Mouse (Mus musculus) heart, adult 2 months (tissue): ENCODE data around the gene Wdr20. TPM values are rescaled to one million over a fixed set of nuclear protein-coding genes. Genes with fewer than 3 reads are reported as not detected.
"Not testable (repeated sequence)": the region's sequence is repeated elsewhere in the genome, so short reads cannot be mapped to it uniquely, and the experiment has no call there.

Experiments
- DNase-seq, 2 experiments: peaks; one replicate each; pipeline ENCODE4 v3.0.0; 2021
- H3K27ac ChIP-seq: fragments of 200-600 bp; 2 replicates; pipeline ENCODE4 v1.8.1; 2022
- H3K27me3 ChIP-seq: fragments of 200-500 bp; 2 replicates; pipeline ENCODE4 v1.6.1; 2012; ENCODE audit warnings: mild to moderate bottlenecking, low read length, inconsistent platforms, mixed read lengths; ENCODE audit not compliant: control insufficient read depth, insufficient read depth
- H3K36me3 ChIP-seq: fragments of 200-500 bp; 2 replicates; pipeline ENCODE4 v1.6.1; 2012; ENCODE audit warnings: low read length, inconsistent platforms; ENCODE audit not compliant: control insufficient read depth, insufficient read depth
- H3K4me1 ChIP-seq: fragments of 200-500 bp; 2 replicates; pipeline ENCODE4 v1.6.1; 2011; ENCODE audit warnings: low read length; ENCODE audit not compliant: control insufficient read depth, insufficient read depth
- H3K4me3 ChIP-seq: fragments of 200-600 bp; 2 replicates; pipeline ENCODE4 v1.8.1; 2022
- H3K79me2 ChIP-seq: fragments of 200-500 bp; replicated peaks from 2 replicates; pipeline ENCODE4 v1.6.1; 2012; ENCODE audit warnings: mild to moderate bottlenecking, inconsistent platforms, low read length, moderate library complexity, mixed read lengths; ENCODE audit not compliant: control insufficient read depth, insufficient read depth
- H3K9ac ChIP-seq: fragments of 200-500 bp; 2 replicates; pipeline ENCODE4 v1.6.1; 2012; ENCODE audit warnings: low read depth, mild to moderate bottlenecking, control low read depth, inconsistent platforms, low read length, mixed read lengths
- CTCF ChIP-seq: fragments of 200-600 bp; IDR thresholded peaks from 2 replicates; pipeline ENCODE4 v1.8.1; 2022; ENCODE audit warnings: antibody characterized with exemption, mild to moderate bottlenecking, moderate library complexity
- EP300 ChIP-seq: fragments of 200-500 bp; IDR thresholded peaks from 2 replicates; pipeline ENCODE4 v1.6.1; 2011; ENCODE audit warnings: low read depth, low read length, control low read depth; ENCODE audit not compliant: insufficient read depth
- POLR2A ChIP-seq: fragments of 200-500 bp; IDR thresholded peaks from 2 replicates; pipeline ENCODE4 v1.6.1; 2011; ENCODE audit warnings: mild to moderate bottlenecking, low read depth, low read length, control low read depth; ENCODE audit not compliant: insufficient read depth
- WGBS: fragments of 180-500 bp; shearing (Covaris S2); methylation state at CpG from one replicate; pipeline ENCODE4 v1.1.7; 2018; 5-methylcytosine and 5-hydroxymethylcytosine counted together
- intact Hi-C: fragments of 180-260 bp; cut with DNase I; formaldehyde crosslinking; loops from one replicate; pipeline ENCODE4 v1.15.1; 2025
- long read RNA-seq: library from polyadenylated mRNA; stranded (forward); transcript quantifications from one replicate; pipeline ENCODE4 v2.0.0, GENCODE M21; 2021
- polyA plus RNA-seq: library from polyadenylated mRNA; depleted of rRNA; stranded (reverse); fragments of >200 nt; gene quantifications from 2 replicates; pipeline ENCODE4 v1.2.3, GENCODE M21; 2012; rRNA removed
- total RNA-seq, 2 experiments: library from RNA; stranded (reverse); gene quantifications; 2 replicates each; pipeline ENCODE4 v1.2.3; 2021

The Wdr20 gene
- 10 to 100 TPM; 28.6 to 30.9 TPM for total RNA-seq
- polyA plus RNA-seq = 14.5 and 20.1 TPM in 2 replicates
- long read RNA-seq, transcript Wdr20-201 (3 exons, 2,384 nt) = minor isoform, 8 of 30 reads
- long read RNA-seq, transcript Wdr20-205 (3 exons, 1,351 nt) = major isoform, 13 of 30 reads
- long read RNA-seq, partial matches to known transcripts = 1 of 30 reads
- long read RNA-seq, other reads (novel, unspliced or antisense) = 8 of 30 reads

- peaks cover 10% of the 10 kb centered on the region for H3K36me3 ChIP-seq
- no peaks in the 10 kb centered on the region for H3K27me3 ChIP-seq
- TF ChIP-seq CTCF (no peak), EP300 (no peak), POLR2A (peak; percentile 90)
- H3K4me3 ChIP-seq = peak within 1 kb of the TSS; percentile 87
- peak within 1 kb of the TSS; percentile 91 for H3K9ac ChIP-seq
- H3K27ac ChIP-seq = peak within 1 kb of the TSS; percentile 94
- intact Hi-C loops = loop anchor here (2.0 to 5.0 kb wide), 3 partner anchors 35 to 290 kb away; partner anchors contain the start of genes Hsp90aa1, Mok and Ppp2r5c
- peaks cover 5% of the 10 kb centered on the region for H3K4me1 ChIP-seq
- H3K79me2 ChIP-seq = peaks cover 9% of the 10 kb centered on the region
- DNase-seq = peak; percentile 98 to 99
- WGBS = under 1% methylated on average over 69 of the region's 69 CpGs
Measured at GRCm38 (mm10) chr12:110737170-110738157, at the start of gene Wdr20. Wdr20 (plus strand) TSS chr12:110737944.

- H3K79me2 ChIP-seq, H3K27ac ChIP-seq, H3K9ac ChIP-seq, intact Hi-C loops, H3K27me3 ChIP-seq, H3K4me3 ChIP-seq, H3K4me1 ChIP-seq, DNase-seq: not testable (repeated sequence)
- peaks cover 11% of the 10 kb centered on the region for H3K36me3 ChIP-seq
- 90% methylated on average over 3 of the region's 3 CpGs for WGBS
Measured at GRCm38 (mm10) chr12:110688921-110689320, 48.8 kb upstream of the Wdr20 start.

- Histone ChIP-seq H3K27me3 (no peaks in the 10 kb centered on the region), H3K36me3 (peaks cover 18% of the 10 kb centered on the region), H3K9ac (no peak overlapping the region), H3K4me3 (no peak overlapping the region), H3K4me1 (peaks cover 7% of the 10 kb centered on the region), H3K27ac (no peak overlapping the region), H3K79me2 (no peaks in the 10 kb centered on the region)
- no peak for DNase-seq
- intact Hi-C loops = no loop called here
- TF ChIP-seq POLR2A (no peak), CTCF (no peak), EP300 (no peak)
- WGBS = 90% methylated on average over 6 of the region's 6 CpGs
Measured at GRCm38 (mm10) chr12:110689919-110690643, 47.7 kb upstream of the Wdr20 start.

- H3K4me1 ChIP-seq, intact Hi-C loops, H3K27me3 ChIP-seq, H3K9ac ChIP-seq, H3K27ac ChIP-seq, H3K4me3 ChIP-seq, H3K79me2 ChIP-seq, DNase-seq: not testable (repeated sequence)
- H3K36me3 ChIP-seq = peaks cover 21% of the 10 kb centered on the region
- WGBS = 66% methylated on average over 5 of the region's 5 CpGs
Measured at GRCm38 (mm10) chr12:110693378-110693777, 44.4 kb upstream of the Wdr20 start.

- Histone ChIP-seq H3K36me3 (peaks cover 16% of the 10 kb centered on the region), H3K27me3 (no peaks in the 10 kb centered on the region), H3K4me3 (peak overlapping the region; percentile 97), H3K4me1 (peaks cover 2% of the 10 kb centered on the region), H3K79me2 (peaks cover 2% of the 10 kb centered on the region; the same call in 1 of the 2 replicates), H3K9ac (peak overlapping the region; percentile 100), H3K27ac (peak overlapping the region; percentile 100)
- no peak for DNase-seq
- intact Hi-C loops = no loop called here
- TF ChIP-seq CTCF (no peak), EP300 (no peak), POLR2A (no peak)
- WGBS = under 1% methylated on average over 49 of the region's 55 CpGs
Measured at GRCm38 (mm10) chr12:110695676-110696171, 42.0 kb upstream of the Wdr20 start.
